Mouse (Mus musculus): ENCODE results near the gene Drosha.
A peak's percentile ranks its signal among the peaks of the same experiment; 100 is the strongest.
"Not testable (repeated sequence)": the region's sequence is repeated elsewhere in the genome, so short reads cannot be mapped to it uniquely, and the experiment has no call there.

The Drosha gene

GRCm38 (mm10) chr15:12824197-12824952 is at the start of gene Drosha, which contains the start of gene 6030458C11Rik:
Drosha (plus strand) TSS chr15:12824815.
6030458C11Rik (minus strand) TSS chr15:12824649.
- peak; percentile 97 for DNase-seq (ENCODE audit: low spot score)

GRCm38 (mm10) chr15:12781296-12781695 is 43.3 kb upstream of the Drosha start:
- DNase-seq (ENCODE audit: low spot score) = no peak

GRCm38 (mm10) chr15:12781729-12782326 is 42.8 kb upstream of the Drosha start:
- no peak for DNase-seq (ENCODE audit: low spot score)

- no peak for DNase-seq (ENCODE audit: low spot score)
These were observed 36.1 kb upstream of the Drosha start for GRCm38 (mm10) chr15:12788536-12788935.

- DNase-seq (ENCODE audit: low spot score) = no peak
These were observed 35.2 kb upstream of the Drosha start for GRCm38 (mm10) chr15:12789406-12789867.

GRCm38 (mm10) chr15:12794311-12794710 is 30.3 kb upstream of the Drosha start:
- no peak for DNase-seq (ENCODE audit: low spot score)

- DNase-seq (ENCODE audit: low spot score) = no peak
These were observed 29.1 kb upstream of the Drosha start for GRCm38 (mm10) chr15:12795457-12795894.

GRCm38 (mm10) chr15:12795909-12796470 is 28.6 kb upstream of the Drosha start:
- no peak for DNase-seq (ENCODE audit: low spot score)

GRCm38 (mm10) chr15:12798043-12798442 is 26.6 kb upstream of the Drosha start:
- no peak for DNase-seq (ENCODE audit: low spot score)

- no peak for DNase-seq (ENCODE audit: low spot score)
These were observed 24.0 kb upstream of the Drosha start for GRCm38 (mm10) chr15:12800405-12801141.

GRCm38 (mm10) chr15:12801142-12801506 is 23.5 kb upstream of the Drosha start:
- DNase-seq (ENCODE audit: low spot score) = not testable (repeated sequence)

GRCm38 (mm10) chr15:12805071-12805470 is 19.5 kb upstream of the Drosha start:
- DNase-seq (ENCODE audit: low spot score) = no peak

GRCm38 (mm10) chr15:12807088-12807487 is 17.5 kb upstream of the Drosha start:
- no peak for DNase-seq (ENCODE audit: low spot score)

GRCm38 (mm10) chr15:12809305-12809704 is 15.3 kb upstream of the Drosha start:
- DNase-seq (ENCODE audit: low spot score) = no peak

GRCm38 (mm10) chr15:12812646-12813045 is 12.0 kb upstream of the Drosha start:
- no peak for DNase-seq (ENCODE audit: low spot score)

- no peak for DNase-seq (ENCODE audit: low spot score)
These were observed 7.0 kb upstream of the Drosha start for GRCm38 (mm10) chr15:12817592-12817991.

GRCm38 (mm10) chr15:12822416-12823395 is 1.9 kb upstream of the Drosha start:
- no peak for DNase-seq (ENCODE audit: low spot score)

GRCm38 (mm10) chr15:12823455-12824119 is 1.0 kb upstream of the Drosha start:
- DNase-seq (ENCODE audit: low spot score) = no peak

- no peak for DNase-seq (ENCODE audit: low spot score)
These were observed 350 bp downstream of the Drosha start for GRCm38 (mm10) chr15:12824965-12825364.

GRCm38 (mm10) chr15:12825408-12825807 is 793 bp downstream of the Drosha start:
- no peak for DNase-seq (ENCODE audit: low spot score)

- no peak for DNase-seq (ENCODE audit: low spot score)
These were observed 5.3 kb downstream of the Drosha start for GRCm38 (mm10) chr15:12829878-12830277.

All from ovary, postnatal 36 days (tissue).